Mouse (Mus musculus): ENCODE measurements around the gene Dlg2.

GRCm38 (mm10) chr7:91567423-91567822 is 1091.0 kb downstream of the Dlg2 start:
- TF ChIP-seq GATA1 (IDR thresholded peaks at IDR 0.05; ENCODE audit: borderline replicate concordance, low read length) = no peak
- no peak for TF ChIP-seq TAL1 (conservative IDR thresholded peaks at IDR 0.05; ENCODE audit: low read depth, low read length)
- no peak for TF ChIP-seq CTCF (IDR thresholded peaks at IDR 0.05; ENCODE audit: low read depth, low read length)

All from G1E (cell line).